Mouse (Mus musculus) CH12.LX (cell line): ENCODE data around the gene A830031A19Rik.

Experiments
- CHD1 ChIP-seq: IDR thresholded peaks from 2 replicates; pipeline ENCODE4 v1.6.1; 2012; ENCODE audit warnings: low read depth, low read length, improper control_type of control experiment, inconsistent platforms
- CHD2 ChIP-seq: IDR thresholded peaks from 2 replicates; pipeline ENCODE4 v1.6.1; 2011; ENCODE audit warnings: low read length, improper control_type of control experiment
- CTCF ChIP-seq, 2 experiments: IDR thresholded peaks in 1 of 2; conservative IDR thresholded peaks in 1 of 2; 2 replicates each; pipeline ENCODE4 v1.5.1; 2011 to 2012; ENCODE audit warnings: low read depth in 2 of 2, low read length in 2 of 2, improper control_type of control experiment in 1 of 2, inconsistent platforms in 1 of 2, mild to moderate bottlenecking in 1 of 2, moderate library complexity in 1 of 2
- E2F4 ChIP-seq: IDR thresholded peaks from 2 replicates; pipeline ENCODE4 v1.6.1; 2011; ENCODE audit warnings: low read depth, low read length, improper control_type of control experiment; ENCODE audit not compliant: insufficient replicate concordance
- ELF1 ChIP-seq: IDR thresholded peaks from 2 replicates; pipeline ENCODE4 v1.6.1; 2014; ENCODE audit warnings: low read depth, mild to moderate bottlenecking, inconsistent platforms, low read length, improper control_type of control experiment
- EP300 ChIP-seq: IDR thresholded peaks from 2 replicates; pipeline ENCODE4 v1.6.1; 2011; ENCODE audit warnings: low read length, improper control_type of control experiment
- GABPA ChIP-seq: IDR thresholded peaks from 2 replicates; pipeline ENCODE4 v1.6.1; 2012; ENCODE audit warnings: low read depth, low read length, improper control_type of control experiment, inconsistent platforms; ENCODE audit not compliant: insufficient replicate concordance
- MAFK ChIP-seq: IDR thresholded peaks from 2 replicates; pipeline ENCODE4 v1.6.1; 2011; ENCODE audit warnings: low read length, improper control_type of control experiment; ENCODE audit not compliant: insufficient replicate concordance
- MAX ChIP-seq: IDR thresholded peaks from 2 replicates; pipeline ENCODE4 v1.6.1; 2011; ENCODE audit warnings: low read length, improper control_type of control experiment
- POLR2A ChIP-seq: IDR thresholded peaks from 2 replicates; pipeline ENCODE4 v1.6.1; 2011; ENCODE audit warnings: low read depth, mild to moderate bottlenecking, improper control_type of control experiment, low read length
- USF2 ChIP-seq: conservative IDR thresholded peaks from 2 replicates; pipeline ENCODE4 v1.6.1; 2011; ENCODE audit warnings: low read depth, low read length, improper control_type of control experiment
- ZKSCAN1 ChIP-seq: IDR thresholded peaks from 2 replicates; pipeline ENCODE4 v1.6.1; 2012; ENCODE audit warnings: low read depth, inconsistent platforms, low read length, improper control_type of control experiment, borderline replicate concordance
- ZMIZ1 ChIP-seq: IDR thresholded peaks from 2 replicates; pipeline ENCODE4 v1.6.1; 2012; ENCODE audit warnings: low read depth, mild to moderate bottlenecking, inconsistent platforms, low read length, improper control_type of control experiment

DNA sequence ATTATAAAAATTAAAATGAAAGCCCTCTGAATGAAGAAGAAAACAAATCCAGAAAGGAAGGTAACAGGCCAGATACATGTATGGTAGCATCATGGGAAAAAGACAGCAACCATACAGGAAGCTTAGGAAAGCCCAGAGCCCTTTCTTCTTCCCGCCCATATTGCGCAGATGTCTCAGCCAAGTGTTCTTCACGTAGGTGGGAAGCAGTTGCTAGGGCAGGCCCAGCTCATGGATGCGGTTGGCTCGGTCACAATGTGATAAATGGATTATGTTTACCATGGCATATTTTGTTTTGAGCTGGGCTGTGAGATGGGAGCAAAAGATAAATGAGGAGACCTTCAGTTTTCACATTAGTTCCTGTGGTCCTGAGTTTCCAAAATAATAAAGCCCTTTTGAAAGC, 32.6 kb upstream of the A830031A19Rik start:
- TF ChIP-seq MAFK (no peak), ELF1 (no peak), CTCF (conservative IDR thresholded peaks at IDR 0.05 in 1 of 2, IDR thresholded peaks at IDR 0.05 in 1 of 2; ENCODE audit: low read depth in 2 of 2, low read length in 2 of 2) (no peak), GABPA (no peak), CHD1 (no peak), E2F4 (no peak), EP300 (no peak), MAX (no peak), POLR2A (no peak), ZMIZ1 (no peak), CHD2 (no peak), USF2 (no peak), ZKSCAN1 (no peak)
